In genomic region chr19:45999378-45999777, GRCm38 (mm10) we compare ENCODE assay signal across 21 mouse cellular contexts. TPM values are rescaled to one million over a fixed set of nuclear protein-coding genes. Genes with fewer than 3 reads are reported as not detected.
DNase-seq lines count a peak whose midpoint lies in the region; ATAC-seq and TF ChIP-seq lines count a peak whose summit lies in the region.
"Had no signal": no experiment of that assay in that cellular context is flagged by ENCODE, and none has a peak within 500 bp of the region (broad histone marks: within the 10 kb centered on the region; RNA-seq: fewer than 3 reads in every experiment).

No protein-coding gene starts in this region.

- H3K36me3 ChIP-seq in hindbrain, embryonic 15.5 days, result 0 out of 2 replicates have a peak, but pooled peaks cover 4% of the 10 kb centered on the region
- peaks cover 16% of the 10 kb centered on the region for H3K36me3 ChIP-seq in hindbrain, embryonic 10.5 days
- peaks cover 0 to 3% of the 10 kb centered on the region in 2 experiments for H3K36me3 ChIP-seq in CH12.LX (replicated peaks in 1 of 2; ENCODE audit: control insufficient read depth in 1 of 2, insufficient read depth in 1 of 2, low read length in 1 of 2)
- peaks cover 4% of the 10 kb centered on the region; the same call in 1 of the 2 replicates for H3K36me3 ChIP-seq in E14TG2a.4 (ENCODE audit: insufficient read depth, low read length)
- no peaks in the 10 kb centered on the region for H3K36me3 ChIP-seq in liver, embryonic 16.5 days (ENCODE audit: control insufficient read depth, insufficient read depth)
- H3K36me3 ChIP-seq: heart, embryonic 15.5 days had no signal

- TF ChIP-seq EP300 in CH12.LX (IDR thresholded peaks at IDR 0.05; ENCODE audit: low read length), result no peak

- H3K4me3 ChIP-seq in hindbrain, embryonic 15.5 days, result no peak overlapping the region
- H3K4me3 ChIP-seq in hindbrain, embryonic 10.5 days, result no peak overlapping the region
- H3K4me3 ChIP-seq in CH12.LX (replicated peaks in 1 of 3; ENCODE audit: low read depth in 2 of 3, low read length in 2 of 3, poor library complexity in 1 of 3), result no peak overlapping the region
- 0 out of 2 replicates have a peak overlapping the region, but pooled peaks have one; percentile 90 for H3K4me3 ChIP-seq in E14TG2a.4 (replicated peaks; ENCODE audit: low read length)
- H3K4me3 ChIP-seq in liver, embryonic 16.5 days (ENCODE audit: low read depth, low read length), result no peak overlapping the region

- dilution Hi-C loops in CH12.LX (cut with MboI; ENCODE audit: extremely low pct_ligation_motif_present, extremely low pct_unique_long_range_greater_than_20kb, low sequenced_read_pairs), result no loop called here

- no peak overlapping the region for H3K27ac ChIP-seq in hindbrain, embryonic 15.5 days (replicated peaks)
- H3K27ac ChIP-seq in hindbrain, embryonic 10.5 days, result no peak overlapping the region
- H3K27ac ChIP-seq in CH12.LX (ENCODE audit: insufficient read depth, low read depth), result no peak overlapping the region
- no peak overlapping the region for H3K27ac ChIP-seq in liver, embryonic 16.5 days (ENCODE audit: low read length)
- H3K27ac ChIP-seq: embryonic facial prominence, embryonic 15.5 days; heart, embryonic 15.5 days; midbrain, embryonic 10.5 days had no signal

- no peak for ATAC-seq in hindbrain, embryonic 15.5 days (ENCODE audit: low FRiP score, low read depth)
- ATAC-seq in liver, embryonic 16.5 days (ENCODE audit: low read depth), result no peak

- H3K4me1 ChIP-seq in hindbrain, embryonic 15.5 days (replicated peaks), result peaks cover 31% of the 10 kb centered on the region
- peaks cover 25% of the 10 kb centered on the region for H3K4me1 ChIP-seq in hindbrain, embryonic 10.5 days (replicated peaks)
- peaks cover 9 to 30% of the 10 kb centered on the region in 2 experiments for H3K4me1 ChIP-seq in CH12.LX (ENCODE audit: control insufficient read depth in 1 of 2, insufficient read depth in 2 of 2)
- H3K4me1 ChIP-seq in E14TG2a.4 (replicated peaks; ENCODE audit: low read depth, low read length), result peaks cover 38% of the 10 kb centered on the region
- H3K4me1 ChIP-seq in liver, embryonic 16.5 days (ENCODE audit: control insufficient read depth, low read depth, low read length), result peaks cover 31% of the 10 kb centered on the region

- H3K4me2 ChIP-seq in hindbrain, embryonic 15.5 days, result peak overlapping the region; percentile 63; the same call in 1 of the 2 replicates
- H3K4me2 ChIP-seq in CH12.LX (ENCODE audit: insufficient read depth, low read depth, poor library complexity, severe bottlenecking), result peak overlapping the region; percentile 89
- peak overlapping the region; percentile 63; the same call in 1 of the 2 replicates for H3K4me2 ChIP-seq in liver, embryonic 16.5 days (ENCODE audit: low read depth, low read length)

- TF ChIP-seq RAD21 in CH12.LX (IDR thresholded peaks at IDR 0.05; ENCODE audit: low read depth, low read length), result no peak

- TF ChIP-seq CTCF in CH12.LX (conservative IDR thresholded peaks at IDR 0.05 in 1 of 2, IDR thresholded peaks at IDR 0.05 in 1 of 2; ENCODE audit: low read depth in 2 of 2, low read length in 2 of 2) (no peak), E14TG2a.4 (conservative IDR thresholded peaks at IDR 0.05; ENCODE audit: low read length) (no peak)

- H3K79me2 ChIP-seq in CH12.LX (replicated peaks; ENCODE audit: control insufficient read depth, extremely low read depth, insufficient read depth, poor library complexity, severe bottlenecking), result peaks cover 10% of the 10 kb centered on the region

- no peaks in the 10 kb centered on the region for H3K9me3 ChIP-seq in hindbrain, embryonic 15.5 days
- H3K9me3 ChIP-seq in hindbrain, embryonic 10.5 days, result peaks cover 11% of the 10 kb centered on the region
- H3K9me3 ChIP-seq in CH12.LX (replicated peaks; ENCODE audit: low read length), result peaks cover 7% of the 10 kb centered on the region
- peaks cover 13% of the 10 kb centered on the region for H3K9me3 ChIP-seq in E14TG2a.4 (ENCODE audit: low read length)
- no peaks in the 10 kb centered on the region for H3K9me3 ChIP-seq in liver, embryonic 16.5 days (replicated peaks; ENCODE audit: control insufficient read depth, low read length)
- H3K9me3 ChIP-seq: embryonic facial prominence, embryonic 15.5 days; heart, embryonic 15.5 days had no signal

- in situ Hi-C loops in CH12.LX (cut with MboI; ENCODE audit: low pct_ligation_motif_present, low pct_unique_long_range_greater_than_20kb, low sequenced_read_pairs), result no loop called here

- no peak for TF ChIP-seq POLR2A in CH12.LX (IDR thresholded peaks at IDR 0.05; ENCODE audit: low read depth, low read length)

- 67% methylated on average over 1 of the region's 1 CpGs for WGBS in hindbrain, embryonic 15.5 days
- WGBS in hindbrain, embryonic 10.5 days, result 67% methylated on average over 1 of the region's 1 CpGs
- 58% methylated on average over 1 of the region's 1 CpGs for WGBS in liver, embryonic 16.5 days (ENCODE audit: insufficient replicate concordance)

- H3K27me3 ChIP-seq in hindbrain, embryonic 15.5 days, result 0 out of 2 replicates have a peak, but pooled peaks cover 10% of the 10 kb centered on the region
- peaks cover 16% of the 10 kb centered on the region for H3K27me3 ChIP-seq in hindbrain, embryonic 10.5 days (ENCODE audit: insufficient read depth, poor library complexity, severe bottlenecking)
- no peaks in the 10 kb centered on the region for H3K27me3 ChIP-seq in CH12.LX (replicated peaks)
- H3K27me3 ChIP-seq in E14TG2a.4 (ENCODE audit: insufficient read depth, low read length), result peaks cover 9% of the 10 kb centered on the region
- no peaks in the 10 kb centered on the region for H3K27me3 ChIP-seq in liver, embryonic 16.5 days (ENCODE audit: control insufficient read depth, insufficient read depth, low read depth, low read length)
- H3K27me3 ChIP-seq: embryonic facial prominence, embryonic 15.5 days; heart, embryonic 15.5 days had no signal

- DNase-seq in hindbrain, embryonic 10.5 days (ENCODE audit: low spot score), result no peak
- DNase-seq in CH12.LX (ENCODE audit: extremely low read depth), result no peak
- no peak for DNase-seq in layer of hippocampus, postnatal 36 days
- no peak for DNase-seq in urinary bladder, adult 2 months (ENCODE audit: low spot score)
- DNase-seq: adrenal gland, postnatal 25 days; forebrain, postnatal 0 days; gastrocnemius, postnatal 25 days; heart, postnatal 36 days; kidney, adult 9 months; lung, adult 18-20 months; lung, postnatal 10 days; retina, postnatal 1 day; right cerebral cortex, postnatal 25 days; spleen, adult 18-20 months; thymus, postnatal 14 days had no signal

- H3K9ac ChIP-seq in hindbrain, embryonic 15.5 days, result no peak overlapping the region
- H3K9ac ChIP-seq in CH12.LX (ENCODE audit: insufficient read depth, low read depth), result peak overlapping the region; percentile 70; the same call in 1 of the 2 replicates
- no peak overlapping the region for H3K9ac ChIP-seq in liver, embryonic 16.5 days (ENCODE audit: low read depth, low read length)

TF ChIP-seq in CH12.LX, 34 proteins besides CTCF, POLR2A, EP300 and RAD21 (continues in another document):
- TF ChIP-seq BHLHE40 (IDR thresholded peaks at IDR 0.05; ENCODE audit: low read depth, low read length) (no peak), JUN (IDR thresholded peaks at IDR 0.05; ENCODE audit: insufficient read depth, low read depth, low read length) (no peak), MAX (IDR thresholded peaks at IDR 0.05; ENCODE audit: low read length) (no peak), SMC3 (IDR thresholded peaks at IDR 0.05; ENCODE audit: low read depth, low read length) (no peak), HCFC1 (IDR thresholded peaks at IDR 0.05; ENCODE audit: low read depth, low read length) (no peak), ZKSCAN1 (IDR thresholded peaks at IDR 0.05; ENCODE audit: borderline replicate concordance, low read depth, low read length) (no peak)

RNA-seq across cellular contexts. Expression of gene Armh3, which starts 1.1 kb away (rescaled TPM):
- polyA plus RNA-seq in hindbrain, embryonic 15.5 days (2015; fragmentation: Nextera tagmentation; extraction: Ambion mirVana), result 23.1 TPM in 2 replicates
- polyA plus RNA-seq in hindbrain, embryonic 10.5 days (2016; fragmentation: Nextera tagmentation; extraction: Ambion mirVana), result 16.6 and 19.4 TPM in 2 replicates
- total RNA-seq in CH12.LX (2012; rRNA removed) (1.9 and 2.2 TPM in 2 replicates), CH12.LX (2014; rRNA removed) (1.1 and 1.3 TPM in 2 replicates)
- polyA plus RNA-seq in CH12.LX (2012; ENCODE audit: insufficient read length, low read depth), result 4.3 and 4.9 TPM in 2 replicates
- polyA plus RNA-seq in liver, embryonic 16.5 days (2015; fragmentation: Nextera tagmentation; extraction: Ambion mirVana), result 4.0 and 4.7 TPM in 2 replicates
- 10 to 100 TPM; 20.3 to 22.4 TPM for total RNA-seq in layer of hippocampus, postnatal 36 days (2021)
- polyA plus RNA-seq in urinary bladder, adult 2 months (2012; rRNA removed), result 11.1 and 12.6 TPM in 2 replicates

RNA-seq across cellular contexts. Expression of gene Hps6, which starts 3.9 kb away (rescaled TPM):
- 4.2 and 5.0 TPM in 2 replicates for polyA plus RNA-seq in hindbrain, embryonic 15.5 days (2015; fragmentation: Nextera tagmentation; extraction: Ambion mirVana)
- 4.8 and 5.7 TPM in 2 replicates for polyA plus RNA-seq in hindbrain, embryonic 10.5 days (2016; fragmentation: Nextera tagmentation; extraction: Ambion mirVana)
- 10.5 and 10.6 TPM in 2 replicates for total RNA-seq in CH12.LX (2012; rRNA removed)
- 6.0 and 6.7 TPM in 2 replicates for total RNA-seq in CH12.LX (2014; rRNA removed)
- 5.1 and 5.8 TPM in 2 replicates for polyA plus RNA-seq in CH12.LX (2012; ENCODE audit: insufficient read length, low read depth)
- 2.4 and 2.8 TPM in 2 replicates for polyA plus RNA-seq in liver, embryonic 16.5 days (2015; fragmentation: Nextera tagmentation; extraction: Ambion mirVana)
- 1 to 10 TPM; 5.7 to 7.3 TPM for total RNA-seq in layer of hippocampus, postnatal 36 days (2021)
- polyA plus RNA-seq in urinary bladder, adult 2 months (2012; rRNA removed), result 6.6 and 6.7 TPM in 2 replicates

RNA-seq across cellular contexts. Expression of gene Pprc1, which starts 45.3 kb away (rescaled TPM):
- polyA plus RNA-seq in hindbrain, embryonic 15.5 days (2015; fragmentation: Nextera tagmentation; extraction: Ambion mirVana), result 23.4 and 24.0 TPM in 2 replicates
- polyA plus RNA-seq in hindbrain, embryonic 10.5 days (2016; fragmentation: Nextera tagmentation; extraction: Ambion mirVana), result 39.9 and 49.6 TPM in 2 replicates
- total RNA-seq in CH12.LX (2012; rRNA removed), result 21.2 and 26.1 TPM in 2 replicates
- total RNA-seq in CH12.LX (2014; rRNA removed), result 9.2 and 13.0 TPM in 2 replicates
- polyA plus RNA-seq in CH12.LX (2012; ENCODE audit: insufficient read length, low read depth), result 65.0 and 68.7 TPM in 2 replicates
- 12.8 and 13.7 TPM in 2 replicates for polyA plus RNA-seq in liver, embryonic 16.5 days (2015; fragmentation: Nextera tagmentation; extraction: Ambion mirVana)
- total RNA-seq in layer of hippocampus, postnatal 36 days (2021), result 10 to 100 TPM; 29.7 to 30.9 TPM
- 15.4 and 17.9 TPM in 2 replicates for polyA plus RNA-seq in urinary bladder, adult 2 months (2012; rRNA removed)

RNA-seq across cellular contexts. Expression of gene Ldb1, which starts 45.6 kb away (rescaled TPM):
- 103 and 111 TPM in 2 replicates for polyA plus RNA-seq in hindbrain, embryonic 15.5 days (2015; fragmentation: Nextera tagmentation; extraction: Ambion mirVana)
- polyA plus RNA-seq in hindbrain, embryonic 10.5 days (2016; fragmentation: Nextera tagmentation; extraction: Ambion mirVana), result 90.2 and 111 TPM in 2 replicates
- total RNA-seq in CH12.LX (2012; rRNA removed) (56.9 and 63.1 TPM in 2 replicates), CH12.LX (2014; rRNA removed) (59.2 and 67.6 TPM in 2 replicates)
- polyA plus RNA-seq in CH12.LX (2012; ENCODE audit: insufficient read length, low read depth), result 114 and 120 TPM in 2 replicates
- polyA plus RNA-seq in liver, embryonic 16.5 days (2015; fragmentation: Nextera tagmentation; extraction: Ambion mirVana), result 20.2 and 23.1 TPM in 2 replicates
- total RNA-seq in layer of hippocampus, postnatal 36 days (2021), result 100 to 1,000 TPM; 107 to 114 TPM
- 222 and 238 TPM in 2 replicates for polyA plus RNA-seq in urinary bladder, adult 2 months (2012; rRNA removed)
